Comparison of ENCODE assay signal across 13 mouse cellular contexts in the genomic region with DNA sequence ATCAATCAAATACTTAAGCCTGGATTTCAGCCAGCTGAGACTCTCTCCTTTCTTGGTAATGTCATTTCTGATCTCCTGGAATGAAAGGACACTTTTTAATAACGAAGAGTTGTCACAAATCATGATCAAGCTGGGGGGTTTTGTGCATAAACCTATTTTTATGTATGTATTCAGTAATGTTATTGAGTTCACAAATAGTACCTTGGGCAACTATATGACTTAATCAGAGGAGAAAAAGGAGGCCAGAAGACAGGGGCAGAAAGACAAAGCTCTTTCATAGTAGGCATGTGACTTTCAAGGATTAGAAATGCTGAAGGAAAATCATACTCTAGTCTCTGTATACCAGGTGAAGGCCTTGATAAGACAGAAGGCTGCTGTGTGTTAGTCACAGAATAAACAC.
DNase-seq lines count a peak whose midpoint lies in the region.
"Had no signal": no experiment of that assay in that cellular context is flagged by ENCODE, and none has a peak within 500 bp of the region (broad histone marks: within the 10 kb centered on the region; RNA-seq: fewer than 3 reads in every experiment).

No protein-coding gene starts in this region.

- DNase-seq in adrenal gland, postnatal 10 days = peak; percentile 28
- DNase-seq in adrenal gland, adult 8-10 months = no peak
- peak; percentile 41 for DNase-seq in adrenal gland, postnatal 14 days
- no peak for DNase-seq in adrenal gland, adult 2 months
- DNase-seq: adrenal gland, postnatal 25 days; B cell, adult 2 months; cerebellum, adult 11 months; cerebellum, adult 11-12 months; cerebellum, adult 18-20 months; cerebellum, adult 2 months; cerebellum, adult 8-10 months; cerebellum, adult 9-10 months; cerebellum, adult 9-11 months had no signal

Comparison
In these comparisons a context has a peak if more than half of its experiments do, and no peak if none do; other contexts are left out.
1. DNase-seq: peak in adrenal gland, postnatal 10 days (single experiment) and adrenal gland, postnatal 14 days (single experiment); none in adrenal gland, adult 8-10 months (single experiment) and adrenal gland, adult 2 months (single experiment).